Comparison of ENCODE assay signal across 9 mouse cellular contexts in the genomic region with DNA sequence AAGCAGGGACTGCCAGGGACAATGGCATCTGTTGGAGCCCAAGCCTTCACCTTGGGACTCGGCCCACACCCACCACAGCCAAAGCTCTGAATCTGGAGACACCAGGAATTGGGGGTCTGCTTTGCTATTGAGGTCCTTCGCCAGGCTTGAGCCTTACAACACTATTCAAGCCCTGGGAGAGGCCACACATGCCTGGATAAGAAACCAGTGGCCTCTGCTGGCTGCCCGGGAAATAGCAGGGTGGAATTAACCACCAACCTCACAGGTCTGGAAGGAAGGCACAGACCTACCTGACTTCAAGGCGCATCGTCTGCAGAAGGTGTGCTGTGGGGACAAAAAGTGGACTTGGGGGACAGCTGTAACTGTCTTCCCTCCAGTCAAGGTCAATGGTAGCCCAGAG. TPM values are rescaled to one million over a fixed set of nuclear protein-coding genes. Genes with fewer than 3 reads are reported as not detected.
DNase-seq lines count a peak whose midpoint lies in the region; ATAC-seq lines count a peak whose summit lies in the region.
"Had no signal": no experiment of that assay in that cellular context is flagged by ENCODE, and none has a peak within 500 bp of the region (broad histone marks: within the 10 kb centered on the region; RNA-seq: fewer than 3 reads in every experiment).

No protein-coding gene starts in this region.

- no peaks in the 10 kb centered on the region for H3K4me1 ChIP-seq in heart, embryonic 11.5 days (ENCODE audit: control insufficient read depth, insufficient read depth, low read length)
- H3K4me1 ChIP-seq in liver, embryonic 12.5 days, result peaks cover 8% of the 10 kb centered on the region; the same call in 1 of the 2 replicates
- no peaks in the 10 kb centered on the region for H3K4me1 ChIP-seq in neural tube, embryonic 14.5 days (ENCODE audit: control insufficient read depth, insufficient read depth, low read length)
- H3K4me1 ChIP-seq: liver, embryonic 15.5 days had no signal

- no peak overlapping the region for H3K27ac ChIP-seq in heart, embryonic 11.5 days (ENCODE audit: low read depth, low read length)
- H3K27ac ChIP-seq in liver, embryonic 12.5 days, result no peak overlapping the region
- no peak overlapping the region for H3K27ac ChIP-seq in neural tube, embryonic 14.5 days (ENCODE audit: low read depth, low read length)

- peak; percentile 77 for DNase-seq in right cerebral cortex, adult 18-20 months
- DNase-seq in right cerebral cortex, postnatal 25 days, result no peak
- peak; percentile 83 to 85 for DNase-seq in cerebellum, postnatal 10 days
- peak; percentile 73 for DNase-seq in kidney, adult 9 months
- DNase-seq in spleen, postnatal 4 days (ENCODE audit: low spot score in 2 of 2), result no peak

- H3K4me3 ChIP-seq in heart, embryonic 11.5 days (ENCODE audit: low read depth, low read length), result no peak overlapping the region
- no peak overlapping the region for H3K4me3 ChIP-seq in liver, embryonic 12.5 days
- no peak overlapping the region for H3K4me3 ChIP-seq in neural tube, embryonic 14.5 days (ENCODE audit: low read depth, low read length)
- H3K4me3 ChIP-seq: liver, embryonic 15.5 days had no signal

- H3K36me3 ChIP-seq in heart, embryonic 11.5 days (ENCODE audit: control insufficient read depth, insufficient read depth, low read length), result peaks cover 46% of the 10 kb centered on the region
- H3K36me3 ChIP-seq in liver, embryonic 12.5 days, result peaks cover 99% of the 10 kb centered on the region
- peaks cover 55% of the 10 kb centered on the region for H3K36me3 ChIP-seq in neural tube, embryonic 14.5 days (ENCODE audit: control insufficient read depth, insufficient read depth, low read length)

- no peaks in the 10 kb centered on the region for H3K27me3 ChIP-seq in heart, embryonic 11.5 days (ENCODE audit: control insufficient read depth, insufficient read depth, low read length)
- H3K27me3 ChIP-seq in liver, embryonic 12.5 days (replicated peaks), result no peaks in the 10 kb centered on the region
- no peaks in the 10 kb centered on the region for H3K27me3 ChIP-seq in neural tube, embryonic 14.5 days (ENCODE audit: control insufficient read depth, insufficient read depth, low read length)
- H3K27me3 ChIP-seq: liver, embryonic 15.5 days had no signal

- H3K4me2 ChIP-seq in heart, embryonic 11.5 days, result no peak overlapping the region
- no peak overlapping the region for H3K4me2 ChIP-seq in liver, embryonic 12.5 days
- H3K4me2 ChIP-seq in neural tube, embryonic 14.5 days (ENCODE audit: low read depth, low read length), result no peak overlapping the region
- H3K4me2 ChIP-seq: liver, embryonic 15.5 days had no signal

- no peaks in the 10 kb centered on the region for H3K9me3 ChIP-seq in heart, embryonic 11.5 days (replicated peaks; ENCODE audit: control insufficient read depth, low read length)
- H3K9me3 ChIP-seq in liver, embryonic 12.5 days (replicated peaks), result no peaks in the 10 kb centered on the region
- H3K9me3 ChIP-seq in neural tube, embryonic 14.5 days (ENCODE audit: control insufficient read depth, low read length), result no peaks in the 10 kb centered on the region
- H3K9me3 ChIP-seq: liver, embryonic 15.5 days had no signal

- ATAC-seq in heart, embryonic 11.5 days (replicated peaks; ENCODE audit: insufficient number of reproducible peaks, low FRiP score, low TSS enrichment), result 0 out of 2 replicates have a peak, but pooled peaks have one; percentile 12
- 0 out of 2 replicates have a peak, but pooled peaks have one; percentile 17 for ATAC-seq in liver, embryonic 12.5 days
- peak; percentile 62; the same call in 1 of the 2 replicates for ATAC-seq in neural tube, embryonic 14.5 days (ENCODE audit: low read depth)

- 59% methylated on average over 5 of the region's 5 CpGs for WGBS in heart, embryonic 11.5 days (ENCODE audit: insufficient replicate concordance)
- whole genome bisulfite sequencing in liver, embryonic 12.5 days (ENCODE audit: insufficient replicate concordance), result 57% methylated on average over 5 of the region's 5 CpGs
- WGBS in neural tube, embryonic 14.5 days, result 57% methylated on average over 5 of the region's 5 CpGs

- H3K9ac ChIP-seq in heart, embryonic 11.5 days (ENCODE audit: low read depth, low read length), result no peak overlapping the region
- no peak overlapping the region for H3K9ac ChIP-seq in liver, embryonic 12.5 days
- H3K9ac ChIP-seq in neural tube, embryonic 14.5 days (replicated peaks; ENCODE audit: low read depth, low read length), result no peak overlapping the region
- H3K9ac ChIP-seq: liver, embryonic 15.5 days had no signal

RNA-seq across cellular contexts. Expression of gene Traf7, which starts 14.1 kb away (rescaled TPM):
- polyA plus RNA-seq in heart, embryonic 11.5 days (2014; fragmentation: Nextera tagmentation; extraction: Ambion mirVana), result 72.3 and 80.1 TPM in 2 replicates
- 52.2 and 55.4 TPM in 2 replicates for polyA plus RNA-seq in liver, embryonic 12.5 days (2016; fragmentation: Nextera tagmentation; extraction: Ambion mirVana)
- 74.2 and 76.6 TPM in 2 replicates for polyA plus RNA-seq in neural tube, embryonic 14.5 days (2014; fragmentation: Nextera tagmentation; extraction: Ambion mirVana)

RNA-seq across cellular contexts. Expression of gene Rab26, which starts 20.4 kb away (rescaled TPM):
- polyA plus RNA-seq in heart, embryonic 11.5 days (2014; fragmentation: Nextera tagmentation; extraction: Ambion mirVana), result 1.1 and 1.9 TPM in 2 replicates
- polyA plus RNA-seq in liver, embryonic 12.5 days (2016; fragmentation: Nextera tagmentation; extraction: Ambion mirVana), result 1.3 and 1.9 TPM in 2 replicates
- polyA plus RNA-seq in neural tube, embryonic 14.5 days (2014; fragmentation: Nextera tagmentation; extraction: Ambion mirVana), result 1.8 and 5.7 TPM in 2 replicates

RNA-seq across cellular contexts. Expression of gene Caskin1, which starts 25.2 kb away (rescaled TPM):
- polyA plus RNA-seq in heart, embryonic 11.5 days (2014; fragmentation: Nextera tagmentation; extraction: Ambion mirVana), result 0.40 and 0.49 TPM in 2 replicates
- 0.14 and 0.32 TPM in 2 replicates for polyA plus RNA-seq in liver, embryonic 12.5 days (2016; fragmentation: Nextera tagmentation; extraction: Ambion mirVana)
- polyA plus RNA-seq in neural tube, embryonic 14.5 days (2014; fragmentation: Nextera tagmentation; extraction: Ambion mirVana), result 44.9 and 52.2 TPM in 2 replicates

RNA-seq across cellular contexts. Expression of gene Mlst8, which starts 34.7 kb away (rescaled TPM):
- 17.5 and 20.9 TPM in 2 replicates for polyA plus RNA-seq in heart, embryonic 11.5 days (2014; fragmentation: Nextera tagmentation; extraction: Ambion mirVana)
- 17.2 and 19.4 TPM in 2 replicates for polyA plus RNA-seq in liver, embryonic 12.5 days (2016; fragmentation: Nextera tagmentation; extraction: Ambion mirVana)
- 36.2 and 38.0 TPM in 2 replicates for polyA plus RNA-seq in neural tube, embryonic 14.5 days (2014; fragmentation: Nextera tagmentation; extraction: Ambion mirVana)

RNA-seq across cellular contexts. Expression of gene Pkd1, which starts 36.0 kb away (rescaled TPM):
- 8.9 and 9.2 TPM in 2 replicates for polyA plus RNA-seq in heart, embryonic 11.5 days (2014; fragmentation: Nextera tagmentation; extraction: Ambion mirVana)
- 6.0 and 6.5 TPM in 2 replicates for polyA plus RNA-seq in liver, embryonic 12.5 days (2016; fragmentation: Nextera tagmentation; extraction: Ambion mirVana)
- 30.8 and 37.5 TPM in 2 replicates for polyA plus RNA-seq in neural tube, embryonic 14.5 days (2014; fragmentation: Nextera tagmentation; extraction: Ambion mirVana)

Comparison
In these comparisons a context has a peak if more than half of its experiments do, and no peak if none do; other contexts are left out.
1. DNase-seq: peak in right cerebral cortex, adult 18-20 months (single experiment), cerebellum, postnatal 10 days (2 of 2) and kidney, adult 9 months (single experiment); none in right cerebral cortex, postnatal 25 days (single experiment) and spleen, postnatal 4 days (0 of 2).
2. ATAC-seq: peak in every context shown above with its lines; median percentile 62 in neural tube, embryonic 14.5 days; 17 in liver, embryonic 12.5 days; 12 in heart, embryonic 11.5 days.
3. RNA of gene Caskin1, which starts 25.2 kb away (polyA plus RNA-seq): 44.9 to 52.2 TPM in neural tube, embryonic 14.5 days; 0.40 to 0.49 TPM in heart, embryonic 11.5 days and 0.14 to 0.32 TPM in liver, embryonic 12.5 days; every median in the first group is over 10 times any median in the second.